Mouse (Mus musculus) cortical plate, adult 2 months (tissue): ENCODE results near the gene Gm5105.

Source experiments
- CTCF ChIP-seq: fragments of 200-500 bp; IDR thresholded peaks from 2 replicates; pipeline ENCODE4 v1.5.1; 2011; ENCODE audit warnings: mild to moderate bottlenecking, control low read depth, low read length; ENCODE audit not compliant: insufficient read depth; ENCODE audit errors: extremely low read depth
- POLR2A ChIP-seq: fragments of 200-500 bp; IDR thresholded peaks from 2 replicates; pipeline ENCODE4 v1.6.1; 2011; ENCODE audit warnings: mild to moderate bottlenecking, low read length, control low read depth; ENCODE audit not compliant: insufficient read depth; ENCODE audit errors: extremely low read depth

DNA sequence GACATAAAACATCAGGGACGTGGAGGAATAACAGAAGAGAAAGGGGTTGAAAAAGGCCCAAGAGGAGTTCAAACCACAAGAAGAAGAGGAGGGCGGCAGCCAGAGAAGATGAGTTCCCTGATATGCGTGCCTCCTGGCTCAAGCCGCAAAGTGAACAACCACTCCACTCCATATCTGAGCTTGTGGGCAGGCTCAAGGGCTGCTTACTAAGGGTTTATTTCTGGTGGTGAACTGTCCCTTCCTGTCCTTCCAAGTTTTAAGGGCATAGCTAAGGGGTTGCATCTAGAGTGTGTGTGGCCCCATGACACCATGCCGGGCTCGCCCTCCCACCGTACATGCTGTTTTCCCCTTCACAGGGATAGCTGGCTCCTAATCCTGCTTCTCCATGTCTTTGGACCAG lies 6.8 kb downstream of the Gm5105 start:
- TF ChIP-seq POLR2A (no peak), CTCF (no peak)
